Mouse (Mus musculus) neural tube, embryonic 14.5 days (tissue): ENCODE measurements around the gene Dusp1. TPM values are rescaled to one million over a fixed set of nuclear protein-coding genes. Genes with fewer than 3 reads are reported as not detected.

ENCODE experiments used
- ATAC-seq: fragments of 200-750 bp; cut with Nextera tagmentation; 2 replicates; pipeline ENCODE4 v1.8.0; 2017; ENCODE audit warnings: low read depth, mild to moderate bottlenecking, moderate TSS enrichment, moderate library complexity
- H3K27ac ChIP-seq: fragments of 300-500 bp; sonication (generic); 2 replicates; pipeline ENCODE4 v1.5.1; 2014; ENCODE audit warnings: low read depth, mild to moderate bottlenecking, control low read depth, low read length, moderate library complexity, mixed read lengths
- H3K27me3 ChIP-seq: fragments of 300-500 bp; sonication (generic); 2 replicates; pipeline ENCODE4 v1.6.1; 2014; ENCODE audit warnings: low read length; ENCODE audit not compliant: control insufficient read depth, insufficient read depth
- H3K36me3 ChIP-seq: fragments of 300-500 bp; sonication (generic); 2 replicates; pipeline ENCODE4 v1.6.1; 2014; ENCODE audit warnings: low read length, mixed read lengths; ENCODE audit not compliant: control insufficient read depth, insufficient read depth
- H3K4me1 ChIP-seq: fragments of 300-500 bp; sonication (generic); 2 replicates; pipeline ENCODE4 v1.6.1; 2014; ENCODE audit warnings: low read length; ENCODE audit not compliant: control insufficient read depth, insufficient read depth
- H3K4me2 ChIP-seq: fragments of 300-500 bp; sonication (generic); 2 replicates; pipeline ENCODE4 v1.6.1; 2014; ENCODE audit warnings: mild to moderate bottlenecking, low read depth, low read length, control low read depth
- H3K4me3 ChIP-seq: fragments of 300-500 bp; sonication (generic); 2 replicates; pipeline ENCODE4 v1.5.1; 2014; ENCODE audit warnings: low read depth, low read length, control low read depth, mixed read lengths
- H3K9ac ChIP-seq: fragments of 300-500 bp; sonication (generic); replicated peaks from 2 replicates; pipeline ENCODE4 v1.6.1; 2014; ENCODE audit warnings: low read depth, mild to moderate bottlenecking, control low read depth, low read length, mixed read lengths
- H3K9me3 ChIP-seq: fragments of 300-500 bp; sonication (generic); 2 replicates; pipeline ENCODE4 v1.6.1; 2016; ENCODE audit warnings: low read length; ENCODE audit not compliant: control insufficient read depth
- WGBS: fragments of 180-500 bp; shearing (Covaris S2); extraction: QIAGEN DNeasy Blood & Tissue Kit; methylation state at CpG from one replicate; pipeline ENCODE4 v1.1.7; 2014; 5-methylcytosine and 5-hydroxymethylcytosine counted together
- microRNA-seq: library from miRNA; unstranded; fragments of <30 nt; microRNA quantifications from one replicate; pipeline ENCODE4, GENCODE M21; 2016
- polyA plus RNA-seq: library from polyadenylated mRNA; unstranded; fragments of >200 nt; fragmentation: Nextera tagmentation; extraction: Ambion mirVana; gene quantifications from 2 replicates; pipeline ENCODE4 v1.2.1, GENCODE M21; 2014

The Dusp1 gene
- polyA plus RNA-seq, 1 experiment from 2014 or later: 27.2 TPM

DNA sequence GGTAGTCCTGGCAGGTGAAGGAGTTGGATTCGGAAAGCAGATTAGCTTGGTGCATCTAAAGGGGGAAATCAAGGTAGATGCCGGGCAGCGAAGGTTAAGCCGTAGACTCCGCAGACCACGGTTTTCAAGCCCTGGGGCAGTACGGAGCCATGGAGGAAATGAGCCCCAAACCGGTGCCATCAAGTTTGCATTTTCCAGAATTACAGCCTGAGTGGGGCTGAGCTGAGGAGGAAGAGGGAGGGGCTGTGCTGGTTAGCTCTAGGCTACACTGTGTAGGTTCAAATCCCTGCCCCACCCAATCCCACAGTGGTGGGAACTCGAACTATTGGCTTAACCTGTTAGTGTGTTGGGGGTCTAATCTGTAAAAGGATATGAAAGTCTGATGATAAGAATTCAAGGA is 97.4 kb downstream of the Dusp1 start:
- no peak for ATAC-seq
- H3K27ac ChIP-seq: no peak overlapping the region
- no peaks in the 10 kb centered on the region for H3K27me3 ChIP-seq
- H3K4me3 ChIP-seq: no peak overlapping the region
- WGBS: 81% methylated on average over 9 of the region's 9 CpGs
- H3K9ac ChIP-seq: no peak overlapping the region
- H3K9me3 ChIP-seq: no peaks in the 10 kb centered on the region
- H3K4me1 ChIP-seq: no peaks in the 10 kb centered on the region
- H3K36me3 ChIP-seq: no peaks in the 10 kb centered on the region
- H3K4me2 ChIP-seq: no peak overlapping the region

DNA sequence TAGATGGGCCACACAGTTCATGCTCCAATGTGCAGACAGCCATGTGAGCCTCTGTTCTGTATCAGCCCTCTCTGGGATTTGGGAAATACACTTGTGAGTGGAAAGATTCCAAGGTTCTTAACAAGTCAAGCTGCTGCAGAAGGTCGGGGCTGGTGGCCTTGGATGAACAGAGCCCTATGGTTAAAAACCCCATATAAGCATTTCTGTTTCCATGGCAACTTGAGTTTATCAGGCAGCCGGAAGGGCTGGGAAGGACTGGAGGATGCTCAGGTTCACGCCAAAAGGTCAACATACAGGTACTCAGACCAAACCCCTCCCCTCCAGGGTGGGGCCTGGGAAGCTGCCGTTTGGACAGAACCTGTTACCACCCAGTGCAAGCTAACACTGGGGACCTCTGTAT is 97.9 kb downstream of the Dusp1 start:
- no peak overlapping the region for H3K4me2 ChIP-seq
- H3K27ac ChIP-seq: no peak overlapping the region
- no peak overlapping the region for H3K4me3 ChIP-seq
- no peaks in the 10 kb centered on the region for H3K9me3 ChIP-seq
- WGBS: 53% methylated on average over 4 of the region's 4 CpGs
- no peaks in the 10 kb centered on the region for H3K4me1 ChIP-seq
- H3K36me3 ChIP-seq: no peaks in the 10 kb centered on the region
- no peaks in the 10 kb centered on the region for H3K27me3 ChIP-seq
- no peak for ATAC-seq
- H3K9ac ChIP-seq: no peak overlapping the region

DNA sequence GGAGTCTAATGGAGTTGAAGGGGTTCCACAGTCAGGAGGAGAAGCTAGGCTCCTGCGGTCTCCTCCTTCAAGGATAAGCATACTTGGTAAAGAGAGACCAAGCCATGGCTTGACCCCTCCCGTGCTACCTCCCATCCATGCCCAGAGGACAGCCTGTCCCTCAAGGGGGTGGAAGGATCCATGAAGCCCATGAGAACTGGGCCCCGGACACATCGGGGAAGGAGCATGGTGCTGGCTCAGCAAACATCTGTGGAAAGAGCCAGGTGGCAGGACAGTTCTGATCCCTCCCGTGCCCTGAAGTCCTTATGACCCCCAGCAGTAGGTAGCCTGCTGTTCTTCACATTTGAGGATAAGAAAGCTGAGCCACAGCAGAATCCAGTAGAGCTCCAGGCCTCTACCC is 98.5 kb downstream of the Dusp1 start:
- no peak for ATAC-seq
- WGBS: 91% methylated on average over 5 of the region's 5 CpGs
- Histone ChIP-seq H3K27me3 (no peaks in the 10 kb centered on the region), H3K4me1 (no peaks in the 10 kb centered on the region), H3K4me2 (no peak overlapping the region), H3K27ac (no peak overlapping the region), H3K36me3 (no peaks in the 10 kb centered on the region), H3K9me3 (no peaks in the 10 kb centered on the region), H3K4me3 (no peak overlapping the region), H3K9ac (no peak overlapping the region)

DNA sequence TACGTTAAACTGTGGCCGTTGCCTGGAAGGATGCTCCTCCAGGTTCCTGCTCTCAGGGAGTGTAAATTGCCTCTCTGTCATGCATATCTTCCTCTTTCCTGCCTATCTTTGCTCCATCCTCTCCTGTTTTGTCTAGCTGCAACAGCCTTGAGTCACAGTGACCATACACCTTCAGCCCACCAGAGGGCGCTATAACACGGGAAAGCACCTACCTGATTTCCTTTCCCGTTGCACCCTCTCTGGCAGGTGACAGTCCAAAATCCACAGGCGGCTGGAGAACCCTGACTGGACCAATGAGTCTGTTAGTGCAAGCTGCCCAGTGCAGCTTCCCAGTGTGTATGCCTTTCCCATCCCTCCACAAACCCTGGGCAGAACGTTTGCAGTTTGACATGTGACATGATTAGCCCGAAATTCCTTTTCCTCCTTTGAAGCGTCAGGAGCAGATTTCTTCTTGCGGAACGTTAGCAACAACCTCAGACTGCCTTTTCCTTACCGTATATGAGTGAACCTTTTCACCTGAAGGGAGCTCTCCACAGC is 99.2 kb downstream of the Dusp1 start:
- ATAC-seq: no peak
- H3K4me1 ChIP-seq: no peaks in the 10 kb centered on the region
- H3K9me3 ChIP-seq: no peaks in the 10 kb centered on the region
- H3K9ac ChIP-seq: no peak overlapping the region
- no peak overlapping the region for H3K4me2 ChIP-seq
- H3K36me3 ChIP-seq: no peaks in the 10 kb centered on the region
- H3K27me3 ChIP-seq: no peaks in the 10 kb centered on the region
- no peak overlapping the region for H3K4me3 ChIP-seq
- 34% methylated on average over 12 of the region's 12 CpGs for WGBS
- H3K27ac ChIP-seq: no peak overlapping the region

DNA sequence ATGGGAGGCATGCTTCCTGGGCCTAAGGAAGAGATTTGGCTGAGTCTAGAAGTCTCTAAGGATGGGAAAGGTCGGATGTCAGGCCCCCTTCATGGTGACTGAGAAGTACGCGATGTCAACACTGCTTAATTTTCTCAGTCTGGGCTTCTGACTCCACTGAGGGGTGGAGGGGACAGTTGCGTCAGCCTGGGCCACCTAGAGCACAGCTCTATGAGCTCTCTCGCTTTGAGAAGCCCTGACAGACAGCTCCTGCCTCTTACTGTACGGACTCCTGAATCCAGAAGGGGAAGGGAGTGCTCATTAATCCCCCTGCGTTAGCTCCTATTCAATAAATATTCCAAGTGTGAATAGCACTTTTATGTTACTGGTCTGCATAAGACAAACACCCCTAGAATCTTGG is 103.9 kb downstream of the Dusp1 start:
- no peaks in the 10 kb centered on the region for H3K9me3 ChIP-seq
- no peak for ATAC-seq

DNA sequence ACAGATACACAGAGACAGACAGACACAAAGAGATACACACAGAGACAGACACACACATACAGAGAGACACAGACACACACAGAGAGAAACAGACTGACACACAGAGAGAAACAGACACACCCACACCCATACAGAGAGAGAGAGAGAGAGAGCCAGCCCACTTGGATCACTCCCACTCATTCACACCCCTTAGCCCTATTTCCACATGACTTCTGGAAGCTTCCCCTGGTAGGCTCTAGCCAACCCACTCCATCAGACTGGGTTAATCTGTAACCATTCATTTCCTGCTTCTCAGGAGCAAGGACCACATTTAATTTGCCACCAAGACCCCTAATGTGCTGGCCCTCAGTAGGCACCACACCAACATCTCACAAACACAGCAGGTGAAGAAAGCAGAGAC is 104.4 kb downstream of the Dusp1 start:
- no peaks in the 10 kb centered on the region for H3K36me3 ChIP-seq
- H3K9ac ChIP-seq: no peak overlapping the region
- no peaks in the 10 kb centered on the region for H3K27me3 ChIP-seq
- H3K9me3 ChIP-seq: no peaks in the 10 kb centered on the region
- no peak overlapping the region for H3K4me3 ChIP-seq
- H3K27ac ChIP-seq: no peak overlapping the region
- no peaks in the 10 kb centered on the region for H3K4me1 ChIP-seq
- H3K4me2 ChIP-seq: no peak overlapping the region
- ATAC-seq: no peak

More for the DNA sequence above, 103.9 kb downstream of the Dusp1 start:
- H3K4me1 ChIP-seq: no peaks in the 10 kb centered on the region
- H3K4me2 ChIP-seq: no peak overlapping the region
- no peaks in the 10 kb centered on the region for H3K27me3 ChIP-seq
- 67% methylated on average over 7 of the region's 7 CpGs for WGBS
- no peak overlapping the region for H3K4me3 ChIP-seq
- no peak overlapping the region for H3K27ac ChIP-seq
- H3K9ac ChIP-seq: no peak overlapping the region
- no peaks in the 10 kb centered on the region for H3K36me3 ChIP-seq

Small RNA genes within 50 kb of the gene (microRNA-seq; reads per million reads assigned to microRNA genes)
- gene Gm22420: not detected

Other genes starting within 250 kb of the Dusp1 start
- gene Neurl1b, start 147.3 kb downstream of the Dusp1 start, polyA plus RNA-seq: 1.6 and 1.8 TPM in 2 replicates
- 103 and 105 TPM in 2 replicates for gene Ergic1, start 639 bp downstream of the Dusp1 start, polyA plus RNA-seq
- 76.5 and 85.8 TPM in 2 replicates for gene Atp6v0e, start 101.1 kb upstream of the Dusp1 start, polyA plus RNA-seq
- 9.1 and 15.1 TPM in 2 replicates for gene Crebrf, start 153.5 kb upstream of the Dusp1 start, polyA plus RNA-seq
- gene Bnip1, start 218.9 kb upstream of the Dusp1 start, polyA plus RNA-seq: 47.7 and 54.2 TPM in 2 replicates